In the genomic region with DNA sequence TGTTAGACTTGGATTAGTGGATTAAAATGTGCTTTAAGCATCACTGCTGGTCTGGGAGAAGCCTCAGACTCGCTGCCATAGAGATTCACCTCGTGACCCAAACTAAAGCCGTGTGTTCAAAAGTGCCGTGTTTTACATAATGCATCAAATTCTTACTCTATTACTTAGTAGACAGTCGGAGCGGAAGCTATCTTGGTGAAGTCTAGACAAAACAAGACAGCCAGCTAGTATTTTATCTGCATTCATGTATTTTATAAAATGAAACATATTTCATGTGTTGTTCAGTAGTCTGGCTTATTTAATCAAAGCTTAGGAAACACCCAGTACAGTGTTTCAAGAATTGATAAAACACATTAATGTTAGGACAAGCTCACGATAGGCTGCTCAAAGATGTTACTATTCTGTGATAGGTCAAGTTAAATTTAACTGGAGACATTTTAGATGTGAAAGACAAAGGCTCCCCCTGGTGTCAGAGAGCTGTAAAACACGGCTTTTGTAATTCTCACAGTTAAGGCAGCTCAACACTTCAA, we compare ENCODE assay signal across 8 mouse cellular contexts. TPM values are rescaled to one million over a fixed set of nuclear protein-coding genes. Genes with fewer than 3 reads are reported as not detected.
DNase-seq lines count a peak whose midpoint lies in the region; ATAC-seq and TF ChIP-seq lines count a peak whose summit lies in the region.

A gene (minus strand): TSS at position 327 of the 530 bp plus-strand sequence.

- intact Hi-C loops in heart, adult 2 months (cut with DNase I) = loop anchor here (1.0 to 5.0 kb wide), 5 partner anchors 153 to 366 kb away; a partner anchor contains a TSS

- H3K27me3 ChIP-seq in embryonic facial prominence, embryonic 11.5 days (ENCODE audit: control insufficient read depth, insufficient read depth, low read length) = no peaks in the 10 kb centered on the region
- H3K27me3 ChIP-seq in heart, adult 2 months (ENCODE audit: control insufficient read depth, insufficient read depth, low read length) = no peaks in the 10 kb centered on the region
- H3K27me3 ChIP-seq in kidney, adult 2 months (replicated peaks; ENCODE audit: control insufficient read depth, insufficient read depth, low read length) = no peaks in the 10 kb centered on the region
- H3K27me3 ChIP-seq in limb, embryonic 11.5 days (ENCODE audit: control insufficient read depth, insufficient read depth, low read length) = no peaks in the 10 kb centered on the region
- H3K27me3 ChIP-seq in midbrain, embryonic 14.5 days (ENCODE audit: control insufficient read depth, insufficient read depth, low read length) = no peaks in the 10 kb centered on the region

- H3K9ac ChIP-seq in embryonic facial prominence, embryonic 11.5 days (replicated peaks; ENCODE audit: low read length) = peak within 1 kb of the TSS; percentile 88
- H3K9ac ChIP-seq in heart, adult 2 months (ENCODE audit: low read depth, low read length) = peak within 1 kb of the TSS; percentile 72
- peak within 1 kb of the TSS; percentile 86 for H3K9ac ChIP-seq in limb, embryonic 11.5 days (ENCODE audit: low read length)
- H3K9ac ChIP-seq in midbrain, embryonic 14.5 days (replicated peaks; ENCODE audit: low read length) = peak within 1 kb of the TSS; percentile 72

- no peaks in the 10 kb centered on the region for H3K4me1 ChIP-seq in embryonic facial prominence, embryonic 11.5 days (ENCODE audit: control insufficient read depth, insufficient read depth, low read length)
- no peaks in the 10 kb centered on the region; the same call in 1 of the 2 replicates for H3K4me1 ChIP-seq in heart, adult 2 months (ENCODE audit: control insufficient read depth, insufficient read depth, low read length)
- peaks cover 3% of the 10 kb centered on the region; the same call in 1 of the 2 replicates for H3K4me1 ChIP-seq in kidney, adult 2 months (ENCODE audit: control insufficient read depth, insufficient read depth, low read length)
- no peaks in the 10 kb centered on the region for H3K4me1 ChIP-seq in limb, embryonic 11.5 days (ENCODE audit: control insufficient read depth, insufficient read depth, low read length)
- H3K4me1 ChIP-seq in midbrain, embryonic 14.5 days (ENCODE audit: control insufficient read depth, insufficient read depth, low read length) = peaks cover 5% of the 10 kb centered on the region

- DNase-seq in A20 (ENCODE audit: low read depth, low spot score) = peak; percentile 90
- peak; percentile 50 for DNase-seq in adrenal gland, postnatal 25 days
- peak; percentile 94 for DNase-seq in embryonic facial prominence, embryonic 11.5 days (ENCODE audit: low spot score)
- DNase-seq in heart, adult 2 months = peak; percentile 61
- peak; percentile 90 for DNase-seq in kidney, adult 2 months
- DNase-seq in limb, embryonic 11.5 days (ENCODE audit: low spot score) = peak; percentile 76
- peak; percentile 94 for DNase-seq in midbrain, embryonic 14.5 days
- peak; percentile 58 for DNase-seq in spleen, adult 12 weeks (ENCODE audit: low spot score)

- no peak for TF ChIP-seq POLR2A in heart, adult 2 months (IDR thresholded peaks at IDR 0.05; ENCODE audit: insufficient read depth, low read depth, low read length)
- no peak for TF ChIP-seq POLR2A in kidney, adult 2 months (IDR thresholded peaks at IDR 0.05; ENCODE audit: low read depth, low read length)

- H3K36me3 ChIP-seq in embryonic facial prominence, embryonic 11.5 days (replicated peaks; ENCODE audit: control insufficient read depth, insufficient read depth, low read depth, low read length) = no peaks in the 10 kb centered on the region; the same call in 1 of the 2 replicates
- H3K36me3 ChIP-seq in heart, adult 2 months (ENCODE audit: control insufficient read depth, insufficient read depth, low read length) = peaks cover 3% of the 10 kb centered on the region; the same call in 1 of the 2 replicates
- no peaks in the 10 kb centered on the region for H3K36me3 ChIP-seq in kidney, adult 2 months (ENCODE audit: control insufficient read depth, insufficient read depth, low read length)
- H3K36me3 ChIP-seq in limb, embryonic 11.5 days (ENCODE audit: control insufficient read depth, insufficient read depth, low read length) = peaks cover 2% of the 10 kb centered on the region; the same call in 1 of the 2 replicates
- peaks cover 8% of the 10 kb centered on the region; the same call in 1 of the 2 replicates for H3K36me3 ChIP-seq in midbrain, embryonic 14.5 days (ENCODE audit: control insufficient read depth, insufficient read depth, low read length)

- H3K27ac ChIP-seq in embryonic facial prominence, embryonic 11.5 days (replicated peaks; ENCODE audit: low read depth, low read length) = peak within 1 kb of the TSS; percentile 97
- H3K27ac ChIP-seq in heart, adult 2 months = peak within 1 kb of the TSS; percentile 98
- peak within 1 kb of the TSS; percentile 95 for H3K27ac ChIP-seq in kidney, adult 2 months (ENCODE audit: insufficient read depth, low read depth, low read length)
- H3K27ac ChIP-seq in limb, embryonic 11.5 days (replicated peaks; ENCODE audit: low read depth, low read length) = peak within 1 kb of the TSS; percentile 99
- peak within 1 kb of the TSS; percentile 97 for H3K27ac ChIP-seq in midbrain, embryonic 14.5 days (replicated peaks; ENCODE audit: low read depth, low read length)

- no peaks in the 10 kb centered on the region for H3K9me3 ChIP-seq in embryonic facial prominence, embryonic 11.5 days (replicated peaks; ENCODE audit: control insufficient read depth, low read length)
- no peaks in the 10 kb centered on the region for H3K9me3 ChIP-seq in limb, embryonic 11.5 days (ENCODE audit: control insufficient read depth, low read length)
- H3K9me3 ChIP-seq in midbrain, embryonic 14.5 days (ENCODE audit: control insufficient read depth, low read length) = no peaks in the 10 kb centered on the region

- peak; percentile 92 for TF ChIP-seq CTCF in heart, adult 2 months (IDR thresholded peaks at IDR 0.05)
- 0 out of 2 replicates have a peak, but pooled peaks have one; percentile 24 for TF ChIP-seq CTCF in kidney, adult 2 months (conservative IDR thresholded peaks at IDR 0.05; ENCODE audit: insufficient read depth, insufficient read length, low read depth, low read length)

- no peaks in the 10 kb centered on the region for H3K79me2 ChIP-seq in heart, adult 2 months (replicated peaks; ENCODE audit: control insufficient read depth, insufficient read depth, low read length)

- peak within 1 kb of the TSS; percentile 65 for H3K4me3 ChIP-seq in embryonic facial prominence, embryonic 11.5 days (ENCODE audit: low read depth, low read length)
- H3K4me3 ChIP-seq in heart, adult 2 months = peak within 1 kb of the TSS; percentile 99
- peak within 1 kb of the TSS; percentile 83 for H3K4me3 ChIP-seq in kidney, adult 2 months (ENCODE audit: insufficient read depth, low read depth, low read length)
- H3K4me3 ChIP-seq in limb, embryonic 11.5 days (ENCODE audit: low read depth, low read length) = peak within 1 kb of the TSS; percentile 63
- peak within 1 kb of the TSS; percentile 60 for H3K4me3 ChIP-seq in midbrain, embryonic 14.5 days (replicated peaks; ENCODE audit: low read depth, low read length)

- peak within 1 kb of the TSS; percentile 66 for H3K4me2 ChIP-seq in embryonic facial prominence, embryonic 11.5 days (ENCODE audit: low read depth, low read length)
- peak within 1 kb of the TSS; percentile 64 for H3K4me2 ChIP-seq in limb, embryonic 11.5 days (ENCODE audit: low read depth, severe bottlenecking)
- H3K4me2 ChIP-seq in midbrain, embryonic 14.5 days (ENCODE audit: low read length) = peak within 1 kb of the TSS; percentile 71

- ATAC-seq in embryonic facial prominence, embryonic 11.5 days (replicated peaks; ENCODE audit: insufficient number of reproducible peaks, low FRiP score, low TSS enrichment, low read depth) = peak; percentile 45; the same call in 1 of the 2 replicates
- peak; percentile 26; the same call in 1 of the 2 replicates for ATAC-seq in limb, embryonic 11.5 days (ENCODE audit: insufficient number of reproducible peaks, low FRiP score, low TSS enrichment, low read depth)
- ATAC-seq in midbrain, embryonic 14.5 days (ENCODE audit: low FRiP score, low TSS enrichment) = 0 out of 2 replicates have a peak, but pooled peaks have one; percentile 14

- 5% methylated on average over 8 of the region's 8 CpGs for WGBS in embryonic facial prominence, embryonic 11.5 days
- 2% methylated on average over 8 of the region's 8 CpGs for WGBS in heart, adult 2 months
- WGBS in kidney, adult 2 months = 0% methylated on average over 8 of the region's 8 CpGs
- WGBS in limb, embryonic 11.5 days = 6% methylated on average over 8 of the region's 8 CpGs
- WGBS in midbrain, embryonic 14.5 days = 2% methylated on average over 8 of the region's 8 CpGs

- TF ChIP-seq EP300 in heart, adult 2 months (IDR thresholded peaks at IDR 0.05; ENCODE audit: insufficient read depth, low read depth, low read length) = no peak

RNA-seq across cellular contexts. Expression of the gene that starts here (rescaled TPM):
- 13.7 and 14.4 TPM in 2 replicates for total RNA-seq in adrenal gland, postnatal 25 days (2021)
- polyA plus RNA-seq in embryonic facial prominence, embryonic 11.5 days (2014; fragmentation: Nextera tagmentation; extraction: Ambion mirVana) = 8.3 and 9.2 TPM in 2 replicates
- total RNA-seq in heart, adult 2 months (2021) = 1 to 10 TPM; 5.9 to 6.9 TPM
- 2.0 and 3.0 TPM in 2 replicates for polyA plus RNA-seq in heart, adult 2 months (2012; rRNA removed)
- polyA plus RNA-seq in kidney, adult 2 months (2012; rRNA removed) = 6.0 and 6.9 TPM in 2 replicates
- 8.2 and 9.1 TPM in 2 replicates for polyA plus RNA-seq in limb, embryonic 11.5 days (2014; fragmentation: Nextera tagmentation; extraction: Ambion mirVana)
- 6.6 and 7.0 TPM in 2 replicates for polyA plus RNA-seq in midbrain, embryonic 14.5 days (2014; fragmentation: Nextera tagmentation; extraction: Ambion mirVana)

Comparison
In these comparisons a context has a peak if more than half of its experiments do, and no peak if none do; other contexts are left out.
1. Peak in every context shown above with its lines: DNase-seq, ATAC-seq, H3K4me3 ChIP-seq and H3K27ac ChIP-seq.